Mouse (Mus musculus): ENCODE results near the gene Swsap1. TPM values are rescaled to one million over a fixed set of nuclear protein-coding genes. Genes with fewer than 3 reads are reported as not detected.

Swsap1 gene
- polyA plus RNA-seq, 1 experiment, result 8.9 TPM

DNA sequence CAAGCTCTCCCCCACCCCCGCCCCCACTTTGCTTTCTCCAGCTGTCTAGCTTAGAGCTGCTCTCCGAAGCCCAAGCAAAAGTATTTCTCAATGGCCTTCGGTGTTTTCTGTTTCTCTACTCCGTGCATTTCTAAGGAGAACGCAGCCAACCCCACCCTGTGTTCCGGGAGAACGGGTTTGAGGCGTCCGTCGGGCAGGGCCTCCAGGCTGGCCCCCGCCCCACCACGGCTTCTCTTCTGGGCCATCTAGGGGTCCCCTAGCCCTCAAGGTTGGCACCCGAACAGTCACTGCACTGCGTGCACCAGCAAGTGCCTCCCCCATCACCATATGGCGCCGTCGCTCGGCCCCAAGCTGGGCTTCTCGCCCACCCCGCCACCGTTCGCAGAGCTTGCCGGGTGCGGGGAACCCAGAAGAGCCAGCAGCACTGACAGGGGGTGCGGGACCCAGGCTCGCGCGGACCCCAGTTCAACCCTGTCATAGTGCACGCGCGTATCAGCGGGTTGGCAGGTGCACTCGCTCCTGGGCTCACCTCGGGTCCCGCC is 38.0 kb upstream of the Swsap1 start:
- H3K79me2 ChIP-seq (ENCODE audit: control insufficient read depth, insufficient read depth), result no peaks in the 10 kb centered on the region
- peak overlapping the region; percentile 26 for H3K4me3 ChIP-seq
- peak overlapping the region; percentile 23 for H3ac ChIP-seq (ENCODE audit: control insufficient read depth, insufficient read length)
- TF ChIP-seq MYOG (IDR thresholded peaks at IDR 0.05; ENCODE audit: control insufficient read depth in 1 of 3, insufficient read depth in 1 of 3, insufficient read length in 2 of 3, low read depth in 2 of 3) (no peak), MYOD1 (IDR thresholded peaks at IDR 0.05; ENCODE audit: control insufficient read depth in 1 of 3, insufficient read length in 2 of 3, low read depth in 2 of 3) (no peak), TCF12 (IDR thresholded peaks at IDR 0.05; ENCODE audit: insufficient read depth, poor library complexity, severe bottlenecking) (no peak), USF1 (IDR thresholded peaks at IDR 0.05; ENCODE audit: low read depth) (no peak), TCF3 (IDR thresholded peaks at IDR 0.05; ENCODE audit: insufficient read length, low read depth) (no peak), CEBPB (IDR thresholded peaks at IDR 0.05; ENCODE audit: insufficient read depth, poor library complexity, severe bottlenecking) (no peak), REST (IDR thresholded peaks at IDR 0.05; ENCODE audit: insufficient read depth, insufficient read length) (no peak), E2F4 (IDR thresholded peaks at IDR 0.05; ENCODE audit: insufficient read depth) (no peak), SRF (IDR thresholded peaks at IDR 0.05; ENCODE audit: control insufficient read depth, insufficient read length, low read depth) (no peak), MAX (IDR thresholded peaks at IDR 0.05; ENCODE audit: low read depth) (no peak), POLR2A (IDR thresholded peaks at IDR 0.05; ENCODE audit: insufficient read length, low read depth) (no peak), POLR2AphosphoS2 (IDR thresholded peaks at IDR 0.05; ENCODE audit: insufficient read length, low read depth) (no peak)
- H3K4me2 ChIP-seq (ENCODE audit: low read depth), result peak overlapping the region; percentile 84
- no peaks in the 10 kb centered on the region for H3K27me3 ChIP-seq (ENCODE audit: control insufficient read depth, insufficient read depth, insufficient read length)
- H3K36me3 ChIP-seq (ENCODE audit: control insufficient read depth, insufficient read depth), result no peaks in the 10 kb centered on the region

DNA sequence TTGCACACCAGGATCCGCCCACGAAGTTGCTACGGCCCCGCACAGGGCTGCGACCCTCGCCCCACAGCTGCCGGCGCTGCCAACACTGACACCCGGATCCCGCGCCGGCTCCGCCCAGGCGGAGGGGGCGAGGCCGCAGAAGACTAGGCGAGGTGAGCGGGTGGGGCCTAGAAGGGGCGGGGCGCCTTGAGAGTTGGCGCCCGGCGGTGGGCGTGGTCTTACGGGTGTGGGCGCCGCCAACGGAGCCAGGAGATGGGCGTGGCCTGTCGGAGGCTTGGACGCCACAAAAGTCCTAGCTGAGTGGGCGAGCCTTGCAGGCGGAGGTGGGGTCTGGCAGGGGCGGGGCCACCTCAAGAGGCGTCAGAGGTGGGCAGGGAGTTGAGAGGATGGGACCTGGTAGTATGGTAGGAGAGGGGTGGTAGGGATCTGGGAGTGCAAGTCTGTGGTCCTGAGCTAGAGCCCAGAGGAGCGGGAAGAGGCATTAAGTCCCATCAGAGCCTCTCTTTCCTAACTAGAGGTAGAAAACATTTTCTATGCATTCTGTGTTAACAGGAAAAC is 37.4 kb upstream of the Swsap1 start, which contains the start of gene Rab3d:
Gene Rab3d (minus strand): TSS at position 158 of the 558 bp plus-strand sequence.
- Histone ChIP-seq H3ac (ENCODE audit: control insufficient read depth, insufficient read length) (peak within 1 kb of the TSS; percentile 23), H3K79me2 (ENCODE audit: control insufficient read depth, insufficient read depth) (no peaks in the 10 kb centered on the region), H3K36me3 (ENCODE audit: control insufficient read depth, insufficient read depth) (no peaks in the 10 kb centered on the region), H3K27me3 (ENCODE audit: control insufficient read depth, insufficient read depth, insufficient read length) (no peaks in the 10 kb centered on the region), H3K4me2 (ENCODE audit: low read depth) (peak within 1 kb of the TSS; percentile 84), H3K4me3 (peak within 1 kb of the TSS; percentile 26)
- TF ChIP-seq USF1 (IDR thresholded peaks at IDR 0.05; ENCODE audit: low read depth) (no peak), POLR2AphosphoS2 (IDR thresholded peaks at IDR 0.05; ENCODE audit: insufficient read length, low read depth) (peak; percentile 44), POLR2A (IDR thresholded peaks at IDR 0.05; ENCODE audit: insufficient read length, low read depth) (peak; percentile 70)

DNA sequence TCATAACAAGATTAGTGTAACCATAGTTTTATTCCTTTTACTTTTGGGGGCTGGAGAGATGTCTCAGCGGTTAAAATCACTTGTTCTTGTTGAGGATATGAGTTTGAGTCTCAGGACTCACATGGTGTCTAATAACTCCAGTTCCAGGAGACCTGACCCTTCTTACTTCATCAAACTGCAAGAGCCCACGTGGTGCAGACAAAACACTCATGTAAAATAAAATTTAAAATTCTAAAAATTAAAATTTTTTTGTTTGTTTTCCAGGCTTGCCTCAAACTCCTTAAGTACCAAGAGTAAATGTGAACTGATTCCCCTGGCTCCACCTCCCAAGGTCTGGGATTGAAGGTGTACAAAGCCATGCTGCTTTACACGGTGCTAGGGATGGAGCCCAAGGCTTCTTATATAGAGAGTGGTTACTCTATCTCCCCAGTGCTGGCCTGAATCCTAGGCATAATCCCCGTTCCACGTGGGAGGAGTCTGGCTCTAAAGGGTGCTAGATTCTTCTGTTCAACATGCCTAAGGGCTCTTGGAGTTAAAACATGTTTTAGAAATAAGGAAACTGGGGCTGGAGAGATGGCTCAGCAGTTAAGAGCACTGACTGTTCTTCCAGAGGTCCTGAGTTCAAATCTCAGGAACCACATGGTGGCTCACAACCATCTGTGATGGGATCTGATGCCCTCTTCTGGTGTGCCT is 36.7 kb upstream of the Swsap1 start:
- H3K4me3 ChIP-seq, result peak overlapping the region; percentile 26
- no peaks in the 10 kb centered on the region for H3K79me2 ChIP-seq (ENCODE audit: control insufficient read depth, insufficient read depth)
- peak overlapping the region; percentile 84 for H3K4me2 ChIP-seq (ENCODE audit: low read depth)
- H3K36me3 ChIP-seq (ENCODE audit: control insufficient read depth, insufficient read depth), result no peaks in the 10 kb centered on the region
- TF ChIP-seq TCF3 (IDR thresholded peaks at IDR 0.05; ENCODE audit: insufficient read length, low read depth) (no peak), CEBPB (IDR thresholded peaks at IDR 0.05; ENCODE audit: insufficient read depth, poor library complexity, severe bottlenecking) (no peak), MYOG (IDR thresholded peaks at IDR 0.05; ENCODE audit: control insufficient read depth in 1 of 3, insufficient read depth in 1 of 3, insufficient read length in 2 of 3, low read depth in 2 of 3) (no peak), MYOD1 (IDR thresholded peaks at IDR 0.05; ENCODE audit: control insufficient read depth in 1 of 3, insufficient read length in 2 of 3, low read depth in 2 of 3) (no peak), TCF12 (IDR thresholded peaks at IDR 0.05; ENCODE audit: insufficient read depth, poor library complexity, severe bottlenecking) (no peak), MAX (IDR thresholded peaks at IDR 0.05; ENCODE audit: low read depth) (no peak), REST (IDR thresholded peaks at IDR 0.05; ENCODE audit: insufficient read depth, insufficient read length) (no peak), POLR2A (IDR thresholded peaks at IDR 0.05; ENCODE audit: insufficient read length, low read depth) (no peak), USF1 (IDR thresholded peaks at IDR 0.05; ENCODE audit: low read depth) (no peak), SRF (IDR thresholded peaks at IDR 0.05; ENCODE audit: control insufficient read depth, insufficient read length, low read depth) (no peak), POLR2AphosphoS2 (IDR thresholded peaks at IDR 0.05; ENCODE audit: insufficient read length, low read depth) (no peak), E2F4 (IDR thresholded peaks at IDR 0.05; ENCODE audit: insufficient read depth) (no peak)
- H3ac ChIP-seq (ENCODE audit: control insufficient read depth, insufficient read length), result no peak overlapping the region
- no peaks in the 10 kb centered on the region for H3K27me3 ChIP-seq (ENCODE audit: control insufficient read depth, insufficient read depth, insufficient read length)

DNA sequence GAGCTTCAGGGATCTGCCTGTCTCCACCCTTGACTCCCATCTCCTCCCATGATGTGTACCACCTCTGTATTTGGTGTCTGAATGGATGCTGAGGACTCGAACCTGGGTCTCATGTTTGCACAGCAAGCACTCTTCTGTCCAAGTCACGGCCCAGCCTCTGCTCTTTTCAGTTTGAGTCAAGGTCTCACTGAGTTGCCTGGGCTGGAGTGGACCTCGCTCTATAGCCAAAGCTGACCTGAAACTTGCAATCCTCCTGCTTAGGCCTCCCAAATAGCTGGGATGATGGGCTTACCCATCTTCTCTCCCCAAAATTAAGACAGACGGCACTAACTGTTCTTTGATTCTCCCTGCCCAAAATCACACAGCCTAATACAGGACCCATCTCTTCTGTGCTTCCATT is 32.5 kb upstream of the Swsap1 start:
- TF ChIP-seq MAX (IDR thresholded peaks at IDR 0.05; ENCODE audit: low read depth), result no peak
- no peak for TF ChIP-seq MYOG (IDR thresholded peaks at IDR 0.05; ENCODE audit: control insufficient read depth in 1 of 3, insufficient read depth in 1 of 3, insufficient read length in 2 of 3, low read depth in 2 of 3)
- no peak for TF ChIP-seq E2F4 (IDR thresholded peaks at IDR 0.05; ENCODE audit: insufficient read depth)
- no peak for TF ChIP-seq POLR2A (IDR thresholded peaks at IDR 0.05; ENCODE audit: insufficient read length, low read depth)
- TF ChIP-seq TCF3 (IDR thresholded peaks at IDR 0.05; ENCODE audit: insufficient read length, low read depth), result no peak
- no peak for TF ChIP-seq MYOD1 (IDR thresholded peaks at IDR 0.05; ENCODE audit: control insufficient read depth in 1 of 3, insufficient read length in 2 of 3, low read depth in 2 of 3)
- TF ChIP-seq SRF (IDR thresholded peaks at IDR 0.05; ENCODE audit: control insufficient read depth, insufficient read length, low read depth), result no peak
- no peak for TF ChIP-seq TCF12 (IDR thresholded peaks at IDR 0.05; ENCODE audit: insufficient read depth, poor library complexity, severe bottlenecking)
- no peaks in the 10 kb centered on the region for H3K79me2 ChIP-seq (ENCODE audit: control insufficient read depth, insufficient read depth)
- H3K27me3 ChIP-seq (ENCODE audit: control insufficient read depth, insufficient read depth, insufficient read length), result no peaks in the 10 kb centered on the region
- no peaks in the 10 kb centered on the region for H3K36me3 ChIP-seq (ENCODE audit: control insufficient read depth, insufficient read depth)
- no peak overlapping the region for H3K4me3 ChIP-seq
- no peak overlapping the region for H3ac ChIP-seq (ENCODE audit: control insufficient read depth, insufficient read length)
- H3K4me2 ChIP-seq (ENCODE audit: low read depth), result peak overlapping the region; percentile 37

Data from myocyte (in vitro differentiated cells).